Mouse (Mus musculus): ENCODE data around the gene Qrich2.

- no peak for TF ChIP-seq CTCF (IDR thresholded peaks at IDR 0.05)
- no peak for TF ChIP-seq POLR2A (IDR thresholded peaks at IDR 0.05; ENCODE audit: insufficient read depth, low read depth, low read length)
- no peak for TF ChIP-seq EP300 (IDR thresholded peaks at IDR 0.05; ENCODE audit: insufficient read depth, low read depth, low read length)
Observed at GRCm38 (mm10) chr11:116417054-116417453, 49.0 kb downstream of the Qrich2 start.
